ENCODE assay signal across 8 mouse cellular contexts in genomic region chr14:34154601-34155337, GRCm38 (mm10). TPM values are rescaled to one million over a fixed set of nuclear protein-coding genes. Genes with fewer than 3 reads are reported as not detected.
DNase-seq lines count a peak whose midpoint lies in the region; ATAC-seq lines count a peak whose summit lies in the region.

No protein-coding gene starts in this region.

- WGBS in heart, embryonic 11.5 days (ENCODE audit: insufficient replicate concordance): 53% methylated on average over 9 of the region's 9 CpGs
- 63% methylated on average over 9 of the region's 9 CpGs for WGBS in embryonic facial prominence, embryonic 10.5 days
- WGBS in hindbrain, embryonic 15.5 days: 62% methylated on average over 9 of the region's 9 CpGs
- 65% methylated on average over 9 of the region's 9 CpGs for WGBS in limb, embryonic 10.5 days

- H3K36me3 ChIP-seq in heart, embryonic 11.5 days (ENCODE audit: control insufficient read depth, insufficient read depth, low read length): no peaks in the 10 kb centered on the region
- no peaks in the 10 kb centered on the region for H3K36me3 ChIP-seq in embryonic facial prominence, embryonic 10.5 days (replicated peaks)
- no peaks in the 10 kb centered on the region for H3K36me3 ChIP-seq in hindbrain, embryonic 15.5 days
- no peaks in the 10 kb centered on the region for H3K36me3 ChIP-seq in limb, embryonic 10.5 days

- H3K27ac ChIP-seq in heart, embryonic 11.5 days (ENCODE audit: low read depth, low read length): no peak overlapping the region
- no peak overlapping the region for H3K27ac ChIP-seq in embryonic facial prominence, embryonic 10.5 days (replicated peaks)
- H3K27ac ChIP-seq in hindbrain, embryonic 15.5 days (replicated peaks): no peak overlapping the region
- no peak overlapping the region for H3K27ac ChIP-seq in limb, embryonic 10.5 days

- no peak overlapping the region for H3K9ac ChIP-seq in heart, embryonic 11.5 days (ENCODE audit: low read depth, low read length)
- H3K9ac ChIP-seq in hindbrain, embryonic 15.5 days: no peak overlapping the region

- no peak overlapping the region for H3K4me2 ChIP-seq in heart, embryonic 11.5 days
- H3K4me2 ChIP-seq in hindbrain, embryonic 15.5 days: no peak overlapping the region

- ATAC-seq in heart, embryonic 11.5 days (replicated peaks; ENCODE audit: insufficient number of reproducible peaks, low FRiP score, low TSS enrichment): no peak; the same call in 1 of the 2 replicates
- ATAC-seq in hindbrain, embryonic 15.5 days (ENCODE audit: low FRiP score, low read depth): peak; percentile 67; the same call in 1 of the 2 replicates

- peaks cover 11% of the 10 kb centered on the region for H3K27me3 ChIP-seq in heart, embryonic 11.5 days (ENCODE audit: control insufficient read depth, insufficient read depth, low read length)
- peaks cover 30% of the 10 kb centered on the region for H3K27me3 ChIP-seq in embryonic facial prominence, embryonic 10.5 days (replicated peaks; ENCODE audit: low read depth, poor library complexity, severe bottlenecking)
- no peaks in the 10 kb centered on the region for H3K27me3 ChIP-seq in hindbrain, embryonic 15.5 days
- H3K27me3 ChIP-seq in limb, embryonic 10.5 days (ENCODE audit: low read depth, poor library complexity, severe bottlenecking): peaks cover 26% of the 10 kb centered on the region

- DNase-seq in heart, adult 8-10 months (ENCODE audit: low spot score): peak; percentile 24
- peak; percentile 84 for DNase-seq in adrenal gland, postnatal 14 days
- peak; percentile 64 for DNase-seq in embryonic facial prominence, embryonic 10.5 days (ENCODE audit: low spot score)
- peak; percentile 68 for DNase-seq in limb, embryonic 10.5 days (ENCODE audit: low spot score)
- peak; percentile 18 for DNase-seq in naive thymus-derived CD4-positive, alpha-beta T cell, adult 2 months (ENCODE audit: low read depth)
- DNase-seq in thymus, postnatal 4 days: peak; percentile 71

- no peak overlapping the region for H3K4me3 ChIP-seq in heart, embryonic 11.5 days (ENCODE audit: low read depth, low read length)
- H3K4me3 ChIP-seq in embryonic facial prominence, embryonic 10.5 days: no peak overlapping the region
- no peak overlapping the region for H3K4me3 ChIP-seq in hindbrain, embryonic 15.5 days
- no peak overlapping the region for H3K4me3 ChIP-seq in limb, embryonic 10.5 days

- no peaks in the 10 kb centered on the region for H3K9me3 ChIP-seq in heart, embryonic 11.5 days (replicated peaks; ENCODE audit: control insufficient read depth, low read length)
- H3K9me3 ChIP-seq in embryonic facial prominence, embryonic 10.5 days: no peaks in the 10 kb centered on the region
- no peaks in the 10 kb centered on the region for H3K9me3 ChIP-seq in hindbrain, embryonic 15.5 days
- H3K9me3 ChIP-seq in limb, embryonic 10.5 days (replicated peaks): no peaks in the 10 kb centered on the region

- peaks cover 11% of the 10 kb centered on the region; the same call in 1 of the 2 replicates for H3K4me1 ChIP-seq in heart, embryonic 11.5 days (ENCODE audit: control insufficient read depth, insufficient read depth, low read length)
- H3K4me1 ChIP-seq in embryonic facial prominence, embryonic 10.5 days: peaks cover 9% of the 10 kb centered on the region
- H3K4me1 ChIP-seq in hindbrain, embryonic 15.5 days (replicated peaks): peaks cover 15% of the 10 kb centered on the region
- peaks cover 8% of the 10 kb centered on the region for H3K4me1 ChIP-seq in limb, embryonic 10.5 days

RNA-seq across cellular contexts. Expression of gene Npy4r, which starts 2.5 kb away (rescaled TPM):
- under 1 TPM; 0.09 to 0.28 (median 0.18) TPM for total RNA-seq in heart, adult 8-10 months (2022)
- 0.20 and 0.23 TPM in 2 replicates for polyA plus RNA-seq in heart, embryonic 11.5 days (2014; fragmentation: Nextera tagmentation; extraction: Ambion mirVana)
- total RNA-seq in adrenal gland, postnatal 14 days (2021): 0.41 and 0.44 TPM in 2 replicates
- not detected in 2 replicates for polyA plus RNA-seq in embryonic facial prominence, embryonic 10.5 days (2016; fragmentation: Nextera tagmentation; extraction: Ambion mirVana)
- 0.13 and 0.22 TPM in 2 replicates for polyA plus RNA-seq in hindbrain, embryonic 15.5 days (2015; fragmentation: Nextera tagmentation; extraction: Ambion mirVana)
- polyA plus RNA-seq in limb, embryonic 10.5 days (2016; fragmentation: Nextera tagmentation; extraction: Ambion mirVana): not detected in 2 replicates

RNA-seq across cellular contexts. Expression of gene Gprin2, which starts 46.7 kb away (rescaled TPM):
- under 1 TPM; 0.08 to 0.29 (median 0.09) TPM for total RNA-seq in heart, adult 8-10 months (2022)
- polyA plus RNA-seq in heart, embryonic 11.5 days (2014; fragmentation: Nextera tagmentation; extraction: Ambion mirVana): 0.04 and 0.08 TPM in 2 replicates
- 0.48 and 1.2 TPM in 2 replicates for total RNA-seq in adrenal gland, postnatal 14 days (2021)
- 0.18 and 1.0 TPM in 2 replicates for polyA plus RNA-seq in embryonic facial prominence, embryonic 10.5 days (2016; fragmentation: Nextera tagmentation; extraction: Ambion mirVana)
- polyA plus RNA-seq in hindbrain, embryonic 15.5 days (2015; fragmentation: Nextera tagmentation; extraction: Ambion mirVana): 6.1 and 6.2 TPM in 2 replicates
- polyA plus RNA-seq in limb, embryonic 10.5 days (2016; fragmentation: Nextera tagmentation; extraction: Ambion mirVana): 0.43 TPM in 2 replicates

RNA-seq across cellular contexts. Expression of gene A630023A22Rik, which starts 52.2 kb away (rescaled TPM):
- total RNA-seq in heart, adult 8-10 months (2022): not detected
- not detected in 2 replicates for polyA plus RNA-seq in heart, embryonic 11.5 days (2014; fragmentation: Nextera tagmentation; extraction: Ambion mirVana)
- total RNA-seq in adrenal gland, postnatal 14 days (2021): not detected in 2 replicates
- polyA plus RNA-seq in embryonic facial prominence, embryonic 10.5 days (2016; fragmentation: Nextera tagmentation; extraction: Ambion mirVana): not detected in 2 replicates
- polyA plus RNA-seq in hindbrain, embryonic 15.5 days (2015; fragmentation: Nextera tagmentation; extraction: Ambion mirVana): not detected in 2 replicates
- not detected in 2 replicates for polyA plus RNA-seq in limb, embryonic 10.5 days (2016; fragmentation: Nextera tagmentation; extraction: Ambion mirVana)

Comparison
In these comparisons a context has a peak if more than half of its experiments do, and no peak if none do; other contexts are left out.
1. DNase-seq: peak in every context shown above with its lines; median percentile 84 in adrenal gland, postnatal 14 days; 71 in thymus, postnatal 4 days; 68 in limb, embryonic 10.5 days; 64 in embryonic facial prominence, embryonic 10.5 days; 24 in heart, adult 8-10 months; 18 in naive thymus-derived CD4-positive, alpha-beta T cell, adult 2 months.